Comparison of ENCODE assay signal across 17 mouse cellular contexts in the genomic region with DNA sequence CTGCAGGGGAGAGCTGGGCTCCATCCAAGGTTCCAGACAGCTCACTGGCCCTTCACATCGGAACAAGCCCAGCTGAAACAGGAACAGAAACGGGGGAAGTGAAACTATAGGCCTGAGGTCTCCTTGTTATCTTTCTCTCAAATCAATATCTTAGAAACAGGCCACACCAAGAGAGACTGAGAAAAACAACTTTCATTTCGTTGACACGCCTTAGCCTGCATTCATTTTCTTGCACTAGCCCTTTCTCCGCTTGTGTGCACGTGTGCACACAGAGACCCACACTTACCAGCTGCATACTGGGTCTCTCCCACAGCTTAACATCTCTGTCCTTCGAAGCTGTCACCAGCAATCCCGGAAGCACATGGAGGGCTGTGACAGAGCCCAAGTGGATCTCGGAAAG. TPM values are rescaled to one million over a fixed set of nuclear protein-coding genes. Genes with fewer than 3 reads are reported as not detected.
DNase-seq lines count a peak whose midpoint lies in the region; ATAC-seq and TF ChIP-seq lines count a peak whose summit lies in the region.
"Had no signal": no experiment of that assay in that cellular context is flagged by ENCODE, and none has a peak within 500 bp of the region (broad histone marks: within the 10 kb centered on the region; RNA-seq: fewer than 3 reads in every experiment).

No protein-coding gene starts in this region.

- peak overlapping the region; percentile 35 for H3K4me3 ChIP-seq in spleen, adult 2 months (ENCODE audit: extremely low read depth, insufficient read depth, insufficient read length)
- no peak overlapping the region for H3K4me3 ChIP-seq in midbrain, embryonic 14.5 days (replicated peaks; ENCODE audit: low read depth, low read length)
- H3K4me3 ChIP-seq: hindbrain, embryonic 10.5 days; limb, embryonic 15.5 days; megakaryocyte, embryonic 14.5 days; myocyte had no signal

- no peak for TF ChIP-seq CTCF in spleen, adult 2 months (IDR thresholded peaks at IDR 0.05; ENCODE audit: extremely low read depth, insufficient read depth, insufficient read length, insufficient replicate concordance)

- peak; percentile 30 to 61 for DNase-seq in spleen, adult 2 months (ENCODE audit: low read depth in 1 of 2, low spot score in 2 of 2)
- no peak for DNase-seq in spleen, postnatal 14 days (ENCODE audit: low spot score in 2 of 2)
- DNase-seq in T-cell, adult 2 months (ENCODE audit: low spot score): peak; percentile 20
- peak; percentile 83 for DNase-seq in splenic B cell, adult 2 months (ENCODE audit: low read depth, low spot score)
- DNase-seq in adrenal gland, adult 8-10 months: no peak
- no peak for DNase-seq in midbrain, embryonic 14.5 days
- DNase-seq: cerebellum, adult 9-10 months; kidney, postnatal 25 days; thymus, postnatal 25 days had no signal

- peaks cover 28% of the 10 kb centered on the region for H3K36me3 ChIP-seq in spleen, adult 2 months (ENCODE audit: control insufficient read depth, insufficient read depth, low read length)
- H3K36me3 ChIP-seq in splenic B cell, adult 2 months (ENCODE audit: control insufficient read depth, insufficient read depth, low read length, poor library complexity, severe bottlenecking): peaks cover 11% of the 10 kb centered on the region
- peaks cover 39% of the 10 kb centered on the region for H3K36me3 ChIP-seq in midbrain, embryonic 14.5 days (ENCODE audit: control insufficient read depth, insufficient read depth, low read length)

- peak overlapping the region; percentile 91 for H3K27ac ChIP-seq in spleen, adult 2 months (ENCODE audit: insufficient read depth, low read length)
- H3K27ac ChIP-seq in midbrain, embryonic 14.5 days (replicated peaks; ENCODE audit: low read depth, low read length): no peak overlapping the region
- H3K27ac ChIP-seq: hindbrain, embryonic 10.5 days; limb, embryonic 15.5 days had no signal

- H3K9ac ChIP-seq in midbrain, embryonic 14.5 days (replicated peaks; ENCODE audit: low read length): no peak overlapping the region
- H3K9ac ChIP-seq: limb, embryonic 15.5 days had no signal

- peak; percentile 82 for ATAC-seq in inflammation-experienced regulatory T-cells, adult 6 months
- ATAC-seq in midbrain, embryonic 14.5 days (ENCODE audit: low FRiP score, low TSS enrichment): no peak
- ATAC-seq: intestine, embryonic 16.5 days had no signal

- H3K9me3 ChIP-seq in midbrain, embryonic 14.5 days (ENCODE audit: control insufficient read depth, low read length): no peaks in the 10 kb centered on the region
- H3K9me3 ChIP-seq: hindbrain, embryonic 10.5 days; limb, embryonic 15.5 days; megakaryocyte, embryonic 14.5 days had no signal

- no peak overlapping the region for H3K4me2 ChIP-seq in midbrain, embryonic 14.5 days (ENCODE audit: low read length)
- H3K4me2 ChIP-seq: heart, embryonic 11.5 days; limb, embryonic 15.5 days had no signal

- H3K27me3 ChIP-seq in spleen, adult 2 months (ENCODE audit: control insufficient read depth, insufficient read depth, low read length): no peaks in the 10 kb centered on the region
- H3K27me3 ChIP-seq in splenic B cell, adult 2 months (ENCODE audit: control insufficient read depth, insufficient read depth, low read length, poor library complexity, severe bottlenecking): no peaks in the 10 kb centered on the region
- H3K27me3 ChIP-seq in midbrain, embryonic 14.5 days (ENCODE audit: control insufficient read depth, insufficient read depth, low read length): no peaks in the 10 kb centered on the region
- H3K27me3 ChIP-seq: limb, embryonic 15.5 days; megakaryocyte, embryonic 14.5 days had no signal

- WGBS in spleen, adult 2 months: 13% methylated on average over 9 of the region's 9 CpGs
- WGBS in midbrain, embryonic 14.5 days: 91% methylated on average over 9 of the region's 9 CpGs

- H3K4me1 ChIP-seq in spleen, adult 2 months (ENCODE audit: control insufficient read depth, insufficient read depth, insufficient read length): peaks cover 14% of the 10 kb centered on the region; the same call in 1 of the 2 replicates
- no peaks in the 10 kb centered on the region for H3K4me1 ChIP-seq in midbrain, embryonic 14.5 days (ENCODE audit: control insufficient read depth, insufficient read depth, low read length)
- H3K4me1 ChIP-seq: hindbrain, embryonic 10.5 days; limb, embryonic 15.5 days had no signal

- TF ChIP-seq POLR2A in spleen, adult 2 months (IDR thresholded peaks at IDR 0.05; ENCODE audit: low read depth, low read length): no peak

RNA-seq across cellular contexts. Expression of a gene that starts 16.6 kb away (rescaled TPM):
- 15.6 and 17.5 TPM in 2 replicates for polyA plus RNA-seq in spleen, adult 2 months (2012; rRNA removed)
- 100 to 1,000 TPM in 2 of 3 experiments, 10 to 100 TPM in 1; 75.1 to 115 (median 101) TPM for polyA plus RNA-seq in inflammation-experienced regulatory T-cells, adult 6 months (2017; shearing (Covaris generic))
- total RNA-seq in adrenal gland, adult 8-10 months (2022): 10 to 100 TPM; 24.2 to 40.7 (median 31.3) TPM
- polyA plus RNA-seq in midbrain, embryonic 14.5 days (2014; fragmentation: Nextera tagmentation; extraction: Ambion mirVana): 47.9 and 51.2 TPM in 2 replicates

RNA-seq across cellular contexts. Expression of a gene that starts 16.7 kb away (rescaled TPM):
- polyA plus RNA-seq in spleen, adult 2 months (2012; rRNA removed): not detected in 2 replicates
- polyA plus RNA-seq in inflammation-experienced regulatory T-cells, adult 6 months (2017; shearing (Covaris generic)): not detected
- 1 to 10 TPM in 1 of 4 experiments, under 1 TPM in 1, not detected in 2; 0.58 to 1.8 TPM for total RNA-seq in adrenal gland, adult 8-10 months (2022)
- polyA plus RNA-seq in midbrain, embryonic 14.5 days (2014; fragmentation: Nextera tagmentation; extraction: Ambion mirVana): 0.15 TPM in 1 of 2 replicates, not detected in the other
- polyA plus RNA-seq: brain, embryonic 14.5 days; heart, embryonic 11.5 days; hindbrain, embryonic 10.5 days; intestine, embryonic 16.5 days; limb, embryonic 15.5 days had no signal

RNA-seq across cellular contexts. Expression of a gene that starts 38.9 kb away (rescaled TPM):
- 24.3 and 28.1 TPM in 2 replicates for polyA plus RNA-seq in spleen, adult 2 months (2012; rRNA removed)
- 100 to 1,000 TPM in 2 of 3 experiments, 10 to 100 TPM in 1; 98.6 to 131 (median 123) TPM for polyA plus RNA-seq in inflammation-experienced regulatory T-cells, adult 6 months (2017; shearing (Covaris generic))
- 10 to 100 TPM; 40.9 to 57.7 (median 53.5) TPM for total RNA-seq in adrenal gland, adult 8-10 months (2022)
- polyA plus RNA-seq in midbrain, embryonic 14.5 days (2014; fragmentation: Nextera tagmentation; extraction: Ambion mirVana): 133 and 138 TPM in 2 replicates

RNA-seq across cellular contexts. Expression of a gene that starts 46.1 kb away (rescaled TPM):
- 37.8 and 38.4 TPM in 2 replicates for polyA plus RNA-seq in spleen, adult 2 months (2012; rRNA removed)
- polyA plus RNA-seq in inflammation-experienced regulatory T-cells, adult 6 months (2017; shearing (Covaris generic)): 10 to 100 TPM; 16.0 to 28.0 (median 19.8) TPM
- 10 to 100 TPM; 25.5 to 33.6 (median 25.9) TPM for total RNA-seq in adrenal gland, adult 8-10 months (2022)
- polyA plus RNA-seq in midbrain, embryonic 14.5 days (2014; fragmentation: Nextera tagmentation; extraction: Ambion mirVana): 2.0 and 3.4 TPM in 2 replicates

Comparison
In these comparisons a context has a peak if more than half of its experiments do, and no peak if none do; other contexts are left out.
1. DNase-seq: peak in spleen, adult 2 months (2 of 2), T-cell, adult 2 months (single experiment) and splenic B cell, adult 2 months (single experiment); none in spleen, postnatal 14 days (0 of 2), adrenal gland, adult 8-10 months (single experiment) and midbrain, embryonic 14.5 days (single experiment).